ENCODE assay signal across 21 mouse cellular contexts in the genomic region with DNA sequence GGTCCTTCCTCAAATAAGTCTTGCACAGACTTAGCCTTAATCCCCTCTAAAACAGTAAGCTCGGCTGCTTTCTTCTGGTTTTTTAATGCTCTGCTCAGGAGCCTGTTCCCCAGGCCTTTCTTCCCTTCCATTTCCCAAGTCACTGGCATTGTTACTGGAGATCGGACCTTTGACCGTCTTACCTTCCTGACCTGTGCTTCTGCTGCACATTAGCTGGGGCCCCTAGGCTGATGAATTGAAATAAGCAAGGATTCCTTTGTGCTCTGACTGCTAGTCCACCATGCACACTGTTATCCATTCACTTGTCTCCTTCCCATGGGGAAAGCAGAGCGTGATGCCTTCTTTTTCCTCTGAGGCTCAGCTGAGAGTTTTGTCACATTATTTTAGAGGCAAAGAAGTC.
DNase-seq lines count a peak whose midpoint lies in the region; ATAC-seq lines count a peak whose summit lies in the region.
"Had no signal": no experiment of that assay in that cellular context is flagged by ENCODE, and none has a peak within 500 bp of the region (broad histone marks: within the 10 kb centered on the region; RNA-seq: fewer than 3 reads in every experiment).

No protein-coding gene starts in this region.

- no peaks in the 10 kb centered on the region for H3K4me1 ChIP-seq in kidney, embryonic 14.5 days (ENCODE audit: control insufficient read depth, insufficient read depth, low read length)
- no peaks in the 10 kb centered on the region for H3K4me1 ChIP-seq in kidney, embryonic 15.5 days
- H3K4me1 ChIP-seq in hindbrain, embryonic 11.5 days (replicated peaks; ENCODE audit: control insufficient read depth, insufficient read depth, low read length): no peaks in the 10 kb centered on the region
- H3K4me1 ChIP-seq: forebrain, embryonic 12.5 days; heart, embryonic 10.5 days had no signal

- no peak overlapping the region for H3K9ac ChIP-seq in kidney, embryonic 14.5 days (ENCODE audit: low read depth, low read length)
- H3K9ac ChIP-seq in kidney, embryonic 15.5 days: no peak overlapping the region
- no peak overlapping the region for H3K9ac ChIP-seq in hindbrain, embryonic 11.5 days (ENCODE audit: low read depth, low read length)
- H3K9ac ChIP-seq: embryonic facial prominence, embryonic 12.5 days; forebrain, embryonic 12.5 days had no signal

- H3K4me3 ChIP-seq in kidney, embryonic 14.5 days (ENCODE audit: low read length): no peak overlapping the region
- no peak overlapping the region for H3K4me3 ChIP-seq in kidney, embryonic 15.5 days (replicated peaks)
- H3K4me3 ChIP-seq in hindbrain, embryonic 11.5 days (ENCODE audit: low read depth, low read length): no peak overlapping the region
- H3K4me3 ChIP-seq: embryonic facial prominence, embryonic 12.5 days; forebrain, embryonic 12.5 days; heart, embryonic 10.5 days had no signal

- no peak overlapping the region for H3K4me2 ChIP-seq in kidney, embryonic 14.5 days (replicated peaks; ENCODE audit: low read depth, low read length)
- no peak overlapping the region for H3K4me2 ChIP-seq in kidney, embryonic 15.5 days
- H3K4me2 ChIP-seq in hindbrain, embryonic 11.5 days (replicated peaks; ENCODE audit: low read depth, low read length): no peak overlapping the region
- H3K4me2 ChIP-seq: embryonic facial prominence, embryonic 12.5 days; forebrain, embryonic 12.5 days had no signal

- ATAC-seq in kidney, embryonic 14.5 days (ENCODE audit: low FRiP score, low TSS enrichment): no peak
- ATAC-seq in kidney, embryonic 15.5 days (replicated peaks; ENCODE audit: low FRiP score): 0 out of 2 replicates have a peak, but pooled peaks have one; percentile 54
- no peak for ATAC-seq in hindbrain, embryonic 11.5 days (ENCODE audit: low FRiP score)
- ATAC-seq: CD4-positive, CD25-positive, alpha-beta regulatory T cell, adult 4 months; forebrain, embryonic 16.5 days had no signal

- no peak overlapping the region for H3K27ac ChIP-seq in kidney, embryonic 14.5 days (ENCODE audit: low read depth, low read length)
- 0 out of 2 replicates have a peak overlapping the region, but pooled peaks have one; percentile 18 for H3K27ac ChIP-seq in kidney, embryonic 15.5 days
- H3K27ac ChIP-seq in hindbrain, embryonic 11.5 days (ENCODE audit: low read depth, low read length): no peak overlapping the region
- H3K27ac ChIP-seq: embryonic facial prominence, embryonic 12.5 days; forebrain, embryonic 12.5 days; heart, embryonic 10.5 days had no signal

- no peaks in the 10 kb centered on the region for H3K9me3 ChIP-seq in kidney, embryonic 14.5 days (ENCODE audit: control insufficient read depth, low read length)
- no peaks in the 10 kb centered on the region for H3K9me3 ChIP-seq in kidney, embryonic 15.5 days (replicated peaks)
- no peaks in the 10 kb centered on the region for H3K9me3 ChIP-seq in hindbrain, embryonic 11.5 days (ENCODE audit: control insufficient read depth, low read length)
- H3K9me3 ChIP-seq: embryonic facial prominence, embryonic 12.5 days; forebrain, embryonic 12.5 days; heart, embryonic 10.5 days had no signal

- 78% methylated on average over 4 of the region's 4 CpGs for WGBS in kidney, embryonic 14.5 days
- 77% methylated on average over 4 of the region's 4 CpGs for whole genome bisulfite sequencing in kidney, embryonic 15.5 days
- 66% methylated on average over 4 of the region's 4 CpGs for WGBS in hindbrain, embryonic 11.5 days

- H3K27me3 ChIP-seq in kidney, embryonic 14.5 days (ENCODE audit: control insufficient read depth, insufficient read depth, low read length): no peaks in the 10 kb centered on the region
- H3K27me3 ChIP-seq in kidney, embryonic 15.5 days: no peaks in the 10 kb centered on the region
- H3K27me3 ChIP-seq in hindbrain, embryonic 11.5 days (ENCODE audit: control insufficient read depth, insufficient read depth, low read length): no peaks in the 10 kb centered on the region
- H3K27me3 ChIP-seq: embryonic facial prominence, embryonic 12.5 days; forebrain, embryonic 12.5 days had no signal

- no peaks in the 10 kb centered on the region for H3K36me3 ChIP-seq in kidney, embryonic 14.5 days (ENCODE audit: control insufficient read depth, insufficient read depth, low read length)
- H3K36me3 ChIP-seq in kidney, embryonic 15.5 days: no peaks in the 10 kb centered on the region
- no peaks in the 10 kb centered on the region for H3K36me3 ChIP-seq in hindbrain, embryonic 11.5 days (ENCODE audit: control insufficient read depth, insufficient read depth, low read length)
- H3K36me3 ChIP-seq: embryonic facial prominence, embryonic 12.5 days; G1E; heart, embryonic 10.5 days had no signal

- peak; percentile 39 for DNase-seq in kidney, adult 11 months
- peak; percentile 22 for DNase-seq in kidney, postnatal 14 days
- no peak for DNase-seq in hindbrain, embryonic 11.5 days (ENCODE audit: low spot score)
- DNase-seq in Muller cell, postnatal 12 days (ENCODE audit: inconsistent ontology term): no peak
- DNase-seq in heart, postnatal 4 days: no peak
- DNase-seq: adrenal gland, postnatal 10 days; B cell, adult 2 months; cerebellum, adult 11-12 months; cerebellum, adult 9-10 months; cerebellum, postnatal 25 days; gastrocnemius, postnatal 10 days; heart, adult 18-20 months; heart, postnatal 10 days had no signal

Comparison
In these comparisons a context has a peak if more than half of its experiments do, and no peak if none do; other contexts are left out.
1. DNase-seq: peak in kidney, adult 11 months (single experiment) and kidney, postnatal 14 days (single experiment); none in hindbrain, embryonic 11.5 days (single experiment), Muller cell, postnatal 12 days (single experiment) and heart, postnatal 4 days (single experiment).